Mouse (Mus musculus): ENCODE data around the gene Cela3b. TPM values are rescaled to one million over a fixed set of nuclear protein-coding genes. Genes with fewer than 3 reads are reported as not detected.
"Not testable (repeated sequence)": the region's sequence is repeated elsewhere in the genome, so short reads cannot be mapped to it uniquely, and the experiment has no call there.

The Cela3b gene
- polyA plus RNA-seq, 1 experiment = not detected

- no peaks in the 10 kb centered on the region for H3K27me3 ChIP-seq (ENCODE audit: control insufficient read depth, insufficient read depth, insufficient read length)
- H3K4me3 ChIP-seq (ENCODE audit: insufficient read depth, poor library complexity, severe bottlenecking) = no peak overlapping the region
- TF ChIP-seq CEBPB (IDR thresholded peaks at IDR 0.05; ENCODE audit: low read depth) = no peak
- TF ChIP-seq MYOG (IDR thresholded peaks at IDR 0.05; ENCODE audit: control insufficient read depth, extremely low read depth, insufficient read length) = no peak
- TF ChIP-seq USF1 (IDR thresholded peaks at IDR 0.05; ENCODE audit: low read depth) = no peak
- no peak for TF ChIP-seq MAX (IDR thresholded peaks at IDR 0.05)
- no peak for TF ChIP-seq FOSL1 (IDR thresholded peaks at IDR 0.05; ENCODE audit: insufficient read depth, low read length, poor library complexity, severe bottlenecking)
- no peak for TF ChIP-seq CTCF (IDR thresholded peaks at IDR 0.05; ENCODE audit: control insufficient read depth, insufficient read depth, insufficient read length)
- TF ChIP-seq MYOD1 (IDR thresholded peaks at IDR 0.05; ENCODE audit: control insufficient read depth, insufficient read length, low read depth) = no peak
- no peaks in the 10 kb centered on the region for H3K79me3 ChIP-seq (ENCODE audit: low read depth)
- H3K36me3 ChIP-seq (ENCODE audit: control insufficient read depth, insufficient read depth) = no peaks in the 10 kb centered on the region
- no peaks in the 10 kb centered on the region for H3K79me2 ChIP-seq (ENCODE audit: control insufficient read depth, insufficient read depth)
- no peak overlapping the region for H3ac ChIP-seq (ENCODE audit: control insufficient read depth, insufficient read length, low read depth)
These were observed 15.5 kb upstream of the Cela3b start for GRCm38 (mm10) chr4:137445881-137446280.

- no peaks in the 10 kb centered on the region for H3K27me3 ChIP-seq (ENCODE audit: control insufficient read depth, insufficient read depth, insufficient read length)
- TF ChIP-seq FOSL1 (IDR thresholded peaks at IDR 0.05; ENCODE audit: insufficient read depth, low read length, poor library complexity, severe bottlenecking) (no peak), CTCF (IDR thresholded peaks at IDR 0.05; ENCODE audit: control insufficient read depth, insufficient read depth, insufficient read length) (peak; percentile 16), USF1 (IDR thresholded peaks at IDR 0.05; ENCODE audit: low read depth) (no peak), CEBPB (IDR thresholded peaks at IDR 0.05; ENCODE audit: low read depth) (no peak), MYOG (IDR thresholded peaks at IDR 0.05; ENCODE audit: control insufficient read depth, extremely low read depth, insufficient read length) (no peak)
- H3K36me3 ChIP-seq (ENCODE audit: control insufficient read depth, insufficient read depth) = no peaks in the 10 kb centered on the region
- no peaks in the 10 kb centered on the region for H3K79me3 ChIP-seq (ENCODE audit: low read depth)
- H3ac ChIP-seq (ENCODE audit: control insufficient read depth, insufficient read length, low read depth) = no peak overlapping the region
- H3K79me2 ChIP-seq (ENCODE audit: control insufficient read depth, insufficient read depth) = no peaks in the 10 kb centered on the region
- H3K4me3 ChIP-seq (ENCODE audit: insufficient read depth, poor library complexity, severe bottlenecking) = no peak overlapping the region
These were observed 13.3 kb upstream of the Cela3b start for GRCm38 (mm10) chr4:137443625-137444024.

- Histone ChIP-seq H3K36me3 (ENCODE audit: control insufficient read depth, insufficient read depth) (no peaks in the 10 kb centered on the region), H3K4me3 (ENCODE audit: insufficient read depth, poor library complexity, severe bottlenecking) (no peak overlapping the region), H3K79me3 (ENCODE audit: low read depth) (no peaks in the 10 kb centered on the region), H3K79me2 (ENCODE audit: control insufficient read depth, insufficient read depth) (no peaks in the 10 kb centered on the region), H3ac (ENCODE audit: control insufficient read depth, insufficient read length, low read depth) (no peak overlapping the region), H3K27me3 (ENCODE audit: control insufficient read depth, insufficient read depth, insufficient read length) (no peaks in the 10 kb centered on the region)
- TF ChIP-seq CEBPB (IDR thresholded peaks at IDR 0.05; ENCODE audit: low read depth) (no peak), USF1 (IDR thresholded peaks at IDR 0.05; ENCODE audit: low read depth) (no peak), FOSL1 (IDR thresholded peaks at IDR 0.05; ENCODE audit: insufficient read depth, low read length, poor library complexity, severe bottlenecking) (no peak), CTCF (IDR thresholded peaks at IDR 0.05; ENCODE audit: control insufficient read depth, insufficient read depth, insufficient read length) (no peak), MYOG (IDR thresholded peaks at IDR 0.05; ENCODE audit: control insufficient read depth, extremely low read depth, insufficient read length) (no peak), MYOD1 (IDR thresholded peaks at IDR 0.05; ENCODE audit: control insufficient read depth, insufficient read length, low read depth) (no peak), MAX (IDR thresholded peaks at IDR 0.05) (no peak)
These were observed 11.0 kb upstream of the Cela3b start for GRCm38 (mm10) chr4:137441332-137441731.

GRCm38 (mm10) chr4:137438842-137439241, 8.5 kb upstream of the Cela3b start:
- no peaks in the 10 kb centered on the region for H3K79me2 ChIP-seq (ENCODE audit: control insufficient read depth, insufficient read depth)
- H3K36me3 ChIP-seq (ENCODE audit: control insufficient read depth, insufficient read depth) = no peaks in the 10 kb centered on the region
- no peak overlapping the region for H3K4me3 ChIP-seq (ENCODE audit: insufficient read depth, poor library complexity, severe bottlenecking)
- H3K27me3 ChIP-seq (ENCODE audit: control insufficient read depth, insufficient read depth, insufficient read length) = no peaks in the 10 kb centered on the region
- H3ac ChIP-seq (ENCODE audit: control insufficient read depth, insufficient read length, low read depth) = no peak overlapping the region
- H3K79me3 ChIP-seq (ENCODE audit: low read depth) = no peaks in the 10 kb centered on the region
- TF ChIP-seq CEBPB (IDR thresholded peaks at IDR 0.05; ENCODE audit: low read depth) (no peak), CTCF (IDR thresholded peaks at IDR 0.05; ENCODE audit: control insufficient read depth, insufficient read depth, insufficient read length) (no peak), USF1 (IDR thresholded peaks at IDR 0.05; ENCODE audit: low read depth) (no peak), FOSL1 (IDR thresholded peaks at IDR 0.05; ENCODE audit: insufficient read depth, low read length, poor library complexity, severe bottlenecking) (no peak), MYOG (IDR thresholded peaks at IDR 0.05; ENCODE audit: control insufficient read depth, extremely low read depth, insufficient read length) (no peak), MAX (IDR thresholded peaks at IDR 0.05) (no peak), MYOD1 (IDR thresholded peaks at IDR 0.05; ENCODE audit: control insufficient read depth, insufficient read length, low read depth) (no peak)

GRCm38 (mm10) chr4:137436979-137437669, 6.8 kb upstream of the Cela3b start:
- Histone ChIP-seq H3K79me2 (ENCODE audit: control insufficient read depth, insufficient read depth) (no peaks in the 10 kb centered on the region), H3K79me3 (ENCODE audit: low read depth) (no peaks in the 10 kb centered on the region), H3ac (ENCODE audit: control insufficient read depth, insufficient read length, low read depth) (no peak overlapping the region), H3K27me3 (ENCODE audit: control insufficient read depth, insufficient read depth, insufficient read length) (no peaks in the 10 kb centered on the region), H3K4me3 (ENCODE audit: insufficient read depth, poor library complexity, severe bottlenecking) (no peak overlapping the region), H3K36me3 (ENCODE audit: control insufficient read depth, insufficient read depth) (no peaks in the 10 kb centered on the region)
- TF ChIP-seq MYOG (IDR thresholded peaks at IDR 0.05; ENCODE audit: control insufficient read depth, extremely low read depth, insufficient read length) (no peak), MYOD1 (IDR thresholded peaks at IDR 0.05; ENCODE audit: control insufficient read depth, insufficient read length, low read depth) (no peak), CTCF (IDR thresholded peaks at IDR 0.05; ENCODE audit: control insufficient read depth, insufficient read depth, insufficient read length) (no peak), FOSL1 (IDR thresholded peaks at IDR 0.05; ENCODE audit: insufficient read depth, low read length, poor library complexity, severe bottlenecking) (no peak), MAX (IDR thresholded peaks at IDR 0.05) (no peak), CEBPB (IDR thresholded peaks at IDR 0.05; ENCODE audit: low read depth) (no peak), USF1 (IDR thresholded peaks at IDR 0.05; ENCODE audit: low read depth) (no peak)

GRCm38 (mm10) chr4:137432700-137433550, 2.6 kb upstream of the Cela3b start:
- H3K4me3 ChIP-seq (ENCODE audit: insufficient read depth, poor library complexity, severe bottlenecking); H3K27me3 ChIP-seq (ENCODE audit: control insufficient read depth, insufficient read depth, insufficient read length); H3K79me2 ChIP-seq (ENCODE audit: control insufficient read depth, insufficient read depth); H3K79me3 ChIP-seq (ENCODE audit: low read depth); H3K36me3 ChIP-seq (ENCODE audit: control insufficient read depth, insufficient read depth); H3ac ChIP-seq (ENCODE audit: control insufficient read depth, insufficient read length, low read depth): not testable (repeated sequence)
